Mouse (Mus musculus) limb, embryonic 11.5 days (tissue): ENCODE results near the gene Abcc4. TPM values are rescaled to one million over a fixed set of nuclear protein-coding genes. Genes with fewer than 3 reads are reported as not detected.
"Not testable (repeated sequence)": the region's sequence is repeated elsewhere in the genome, so short reads cannot be mapped to it uniquely, and the experiment has no call there.

Experiments
- ATAC-seq: fragments of 200-750 bp; cut with Nextera tagmentation; 2 replicates; pipeline ENCODE4 v1.8.0; 2017; ENCODE audit warnings: low read depth; ENCODE audit not compliant: insufficient number of reproducible peaks, low FRiP score, low TSS enrichment
- DNase-seq: peaks from one replicate; pipeline ENCODE4 v3.0.0-alpha.2; 2015; ENCODE audit warnings: low spot score
- H3K27ac ChIP-seq: fragments of 300-500 bp; sonication (generic); replicated peaks from 2 replicates; pipeline ENCODE4 v1.5.1; 2014; ENCODE audit warnings: low read depth, mild to moderate bottlenecking, low read length
- H3K27me3 ChIP-seq: fragments of 300-500 bp; sonication (generic); 2 replicates; pipeline ENCODE4 v1.6.1; 2014; ENCODE audit warnings: mild to moderate bottlenecking, low read length, mixed read lengths; ENCODE audit not compliant: control insufficient read depth, insufficient read depth
- H3K36me3 ChIP-seq: fragments of 300-500 bp; sonication (generic); 2 replicates; pipeline ENCODE4 v1.6.1; 2014; ENCODE audit warnings: mild to moderate bottlenecking, low read length, moderate library complexity, mixed read lengths; ENCODE audit not compliant: control insufficient read depth, insufficient read depth
- H3K4me1 ChIP-seq: fragments of 300-500 bp; sonication (generic); 2 replicates; pipeline ENCODE4 v1.6.1; 2014; ENCODE audit warnings: low read length, mixed read lengths; ENCODE audit not compliant: control insufficient read depth, insufficient read depth
- H3K4me2 ChIP-seq: fragments of 300-500 bp; sonication (generic); 2 replicates; pipeline ENCODE4 v1.6.1; 2014; ENCODE audit warnings: low read depth, mild to moderate bottlenecking, moderate library complexity; ENCODE audit not compliant: severe bottlenecking
- H3K4me3 ChIP-seq: fragments of 300-500 bp; sonication (generic); 2 replicates; pipeline ENCODE4 v1.5.1; 2014; ENCODE audit warnings: low read depth, low read length
- H3K9ac ChIP-seq: fragments of 300-500 bp; sonication (generic); 2 replicates; pipeline ENCODE4 v1.6.1; 2014; ENCODE audit warnings: mild to moderate bottlenecking, low read length
- H3K9me3 ChIP-seq: fragments of 300-500 bp; sonication (generic); 2 replicates; pipeline ENCODE4 v1.6.1; 2016; ENCODE audit warnings: low read length; ENCODE audit not compliant: control insufficient read depth
- WGBS: fragments of 180-500 bp; shearing (Covaris S2); extraction: QIAGEN DNeasy Blood & Tissue Kit; methylation state at CpG from one replicate; pipeline ENCODE4 v1.1.7; 2014; 5-methylcytosine and 5-hydroxymethylcytosine counted together
- polyA plus RNA-seq: library from polyadenylated mRNA; unstranded; fragments of >200 nt; fragmentation: Nextera tagmentation; extraction: Ambion mirVana; gene quantifications from 2 replicates; pipeline ENCODE4 v1.2.1, GENCODE M21; 2014

Gene Abcc4
- polyA plus RNA-seq, 1 experiment from 2014 or later: 2.9 TPM

GRCm38 (mm10) chr14:118542947-118543346 lies 163.1 kb downstream of the Abcc4 start:
- 87% methylated on average over 9 of the region's 9 CpGs for WGBS
- ATAC-seq: no peak
- no peak for DNase-seq

GRCm38 (mm10) chr14:118531539-118531938 lies 174.5 kb downstream of the Abcc4 start:
- H3K9ac ChIP-seq: no peak overlapping the region
- no peak overlapping the region for H3K27ac ChIP-seq
- DNase-seq: no peak
- WGBS: 82% methylated on average over 3 of the region's 3 CpGs
- H3K4me3 ChIP-seq: no peak overlapping the region
- no peaks in the 10 kb centered on the region for H3K27me3 ChIP-seq
- peaks cover 12% of the 10 kb centered on the region for H3K4me1 ChIP-seq
- ATAC-seq: no peak
- no peaks in the 10 kb centered on the region for H3K9me3 ChIP-seq
- H3K4me2 ChIP-seq: no peak overlapping the region
- H3K36me3 ChIP-seq: no peaks in the 10 kb centered on the region

More at GRCm38 (mm10) chr14:118542947-118543346, 163.1 kb downstream of the Abcc4 start:
- Histone ChIP-seq H3K9ac (no peak overlapping the region), H3K36me3 (no peaks in the 10 kb centered on the region), H3K27ac (no peak overlapping the region), H3K9me3 (no peaks in the 10 kb centered on the region), H3K4me2 (no peak overlapping the region), H3K4me1 (no peaks in the 10 kb centered on the region), H3K27me3 (no peaks in the 10 kb centered on the region), H3K4me3 (no peak overlapping the region)

GRCm38 (mm10) chr14:118514280-118515031 lies 191.6 kb downstream of the Abcc4 start:
- peaks cover 6% of the 10 kb centered on the region for H3K4me1 ChIP-seq
- H3K27me3 ChIP-seq: no peaks in the 10 kb centered on the region
- no peak overlapping the region for H3K4me3 ChIP-seq
- H3K9ac ChIP-seq: no peak overlapping the region
- DNase-seq (no peak), ATAC-seq (no peak)
- H3K9me3 ChIP-seq: no peaks in the 10 kb centered on the region
- WGBS: 61% methylated on average over 9 of the region's 9 CpGs
- no peak overlapping the region for H3K27ac ChIP-seq
- H3K36me3 ChIP-seq: no peaks in the 10 kb centered on the region
- no peak overlapping the region for H3K4me2 ChIP-seq

- not testable (repeated sequence) for ATAC-seq
- 95% methylated on average over 6 of the region's 6 CpGs for WGBS
Observed at GRCm38 (mm10) chr14:118511715-118512114, 194.3 kb downstream of the Abcc4 start.

GRCm38 (mm10) chr14:118510793-118511192 lies 195.2 kb downstream of the Abcc4 start:
- WGBS: 72% methylated on average over 2 of the region's 2 CpGs
- Histone ChIP-seq H3K4me1 (peaks cover 16% of the 10 kb centered on the region), H3K9me3 (no peaks in the 10 kb centered on the region), H3K27me3 (peaks cover 2% of the 10 kb centered on the region; the same call in 1 of the 2 replicates), H3K36me3 (no peaks in the 10 kb centered on the region), H3K27ac (peak overlapping the region; percentile 78), H3K4me2 (no peak overlapping the region), H3K9ac (no peak overlapping the region), H3K4me3 (no peak overlapping the region)
- ATAC-seq: no peak
- no peak for DNase-seq

More at GRCm38 (mm10) chr14:118511715-118512114, 194.3 kb downstream of the Abcc4 start:
- H3K9me3 ChIP-seq, DNase-seq, H3K4me2 ChIP-seq, H3K4me3 ChIP-seq, H3K36me3 ChIP-seq, H3K9ac ChIP-seq, H3K27ac ChIP-seq, H3K4me1 ChIP-seq, H3K27me3 ChIP-seq: not testable (repeated sequence)

GRCm38 (mm10) chr14:118510216-118510615 lies 195.8 kb downstream of the Abcc4 start:
- no peak for ATAC-seq
- Histone ChIP-seq H3K36me3 (no peaks in the 10 kb centered on the region), H3K4me2 (no peak overlapping the region), H3K9ac (no peak overlapping the region), H3K4me3 (no peak overlapping the region), H3K4me1 (peaks cover 16% of the 10 kb centered on the region), H3K27me3 (peaks cover 2% of the 10 kb centered on the region; the same call in 1 of the 2 replicates), H3K27ac (peak overlapping the region; percentile 78; the same call in 1 of the 2 replicates), H3K9me3 (no peaks in the 10 kb centered on the region)
- WGBS: 35% methylated on average over 5 of the region's 5 CpGs
- peak; percentile 68 for DNase-seq

- Histone ChIP-seq H3K4me3 (no peak overlapping the region), H3K9ac (no peak overlapping the region), H3K27ac (no peak overlapping the region), H3K36me3 (no peaks in the 10 kb centered on the region), H3K4me1 (peaks cover 16% of the 10 kb centered on the region), H3K4me2 (no peak overlapping the region), H3K27me3 (peaks cover 2% of the 10 kb centered on the region; the same call in 1 of the 2 replicates), H3K9me3 (no peaks in the 10 kb centered on the region)
- 71% methylated on average over 14 of the region's 14 CpGs for WGBS
- DNase-seq (no peak), ATAC-seq (no peak)
Observed at GRCm38 (mm10) chr14:118507829-118508228, 198.2 kb downstream of the Abcc4 start.

- H3K4me1 ChIP-seq: peaks cover 16% of the 10 kb centered on the region
- H3K27ac ChIP-seq: no peak overlapping the region
- no peaks in the 10 kb centered on the region for H3K9me3 ChIP-seq
- H3K36me3 ChIP-seq: no peaks in the 10 kb centered on the region
- no peak overlapping the region for H3K4me2 ChIP-seq
- peaks cover 2% of the 10 kb centered on the region; the same call in 1 of the 2 replicates for H3K27me3 ChIP-seq
- DNase-seq (peak; percentile 49), ATAC-seq (peak; percentile 61; the same call in 1 of the 2 replicates)
- H3K4me3 ChIP-seq: no peak overlapping the region
- 42% methylated on average over 14 of the region's 14 CpGs for WGBS
- no peak overlapping the region for H3K9ac ChIP-seq
Observed at GRCm38 (mm10) chr14:118506591-118507146, 199.3 kb downstream of the Abcc4 start.
